Mouse (Mus musculus) effector memory CD4-positive, alpha-beta T cell, adult 5 months (primary cell): ENCODE measurements around the gene Slc33a1. TPM values are rescaled to one million over a fixed set of nuclear protein-coding genes. Genes with fewer than 3 reads are reported as not detected.

Experiments
- polyA plus RNA-seq: library from polyadenylated mRNA; unstranded; fragments of 100-300 nt; shearing (Covaris generic); gene quantifications from one replicate; pipeline ENCODE4 v1.2.1, GENCODE M21; 2017

Slc33a1 gene
- polyA plus RNA-seq: 8.2 TPM

DNA sequence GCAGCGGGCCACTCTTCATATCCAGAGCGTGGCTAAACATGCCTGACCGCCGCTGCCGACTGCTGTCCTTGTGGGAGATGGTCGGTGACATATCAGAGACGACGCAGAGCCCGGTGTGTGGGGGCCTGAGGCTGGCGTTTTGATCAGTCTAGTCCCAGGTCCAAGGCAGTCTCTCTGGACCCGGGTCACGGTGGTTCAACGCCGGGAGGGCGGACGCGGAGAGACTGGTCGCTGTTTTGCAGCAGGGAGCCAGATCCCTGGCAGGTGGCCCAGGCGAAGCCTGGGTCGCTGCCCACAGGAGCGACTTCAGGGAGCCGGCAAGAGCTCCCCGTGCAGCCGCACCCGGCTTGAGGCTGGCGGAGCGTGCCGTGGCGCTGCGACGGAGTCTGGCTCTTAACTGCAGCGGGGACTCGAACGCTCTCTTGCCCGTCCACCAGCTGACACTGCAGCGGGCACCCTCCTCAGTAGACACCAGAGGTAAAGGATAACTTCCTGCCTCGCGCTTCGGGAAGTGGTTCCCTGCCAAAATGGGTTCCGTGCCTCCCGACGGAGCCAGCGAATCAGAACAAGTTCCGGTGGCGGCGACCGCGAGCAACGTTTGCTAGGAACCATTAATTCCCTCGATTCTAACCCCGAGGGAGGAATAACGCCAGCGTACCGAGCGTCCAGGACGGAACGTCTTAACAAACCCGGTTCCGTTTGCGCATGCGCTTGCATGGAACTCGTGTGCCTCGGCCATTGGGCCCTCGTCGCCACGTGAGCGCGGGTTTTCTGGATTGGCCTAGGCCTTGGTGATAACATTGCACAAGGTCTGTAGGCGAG lies at the start of gene Slc33a1:
Slc33a1 (minus strand) TSS at position 669 of the 822 bp plus-strand sequence.

DNA sequence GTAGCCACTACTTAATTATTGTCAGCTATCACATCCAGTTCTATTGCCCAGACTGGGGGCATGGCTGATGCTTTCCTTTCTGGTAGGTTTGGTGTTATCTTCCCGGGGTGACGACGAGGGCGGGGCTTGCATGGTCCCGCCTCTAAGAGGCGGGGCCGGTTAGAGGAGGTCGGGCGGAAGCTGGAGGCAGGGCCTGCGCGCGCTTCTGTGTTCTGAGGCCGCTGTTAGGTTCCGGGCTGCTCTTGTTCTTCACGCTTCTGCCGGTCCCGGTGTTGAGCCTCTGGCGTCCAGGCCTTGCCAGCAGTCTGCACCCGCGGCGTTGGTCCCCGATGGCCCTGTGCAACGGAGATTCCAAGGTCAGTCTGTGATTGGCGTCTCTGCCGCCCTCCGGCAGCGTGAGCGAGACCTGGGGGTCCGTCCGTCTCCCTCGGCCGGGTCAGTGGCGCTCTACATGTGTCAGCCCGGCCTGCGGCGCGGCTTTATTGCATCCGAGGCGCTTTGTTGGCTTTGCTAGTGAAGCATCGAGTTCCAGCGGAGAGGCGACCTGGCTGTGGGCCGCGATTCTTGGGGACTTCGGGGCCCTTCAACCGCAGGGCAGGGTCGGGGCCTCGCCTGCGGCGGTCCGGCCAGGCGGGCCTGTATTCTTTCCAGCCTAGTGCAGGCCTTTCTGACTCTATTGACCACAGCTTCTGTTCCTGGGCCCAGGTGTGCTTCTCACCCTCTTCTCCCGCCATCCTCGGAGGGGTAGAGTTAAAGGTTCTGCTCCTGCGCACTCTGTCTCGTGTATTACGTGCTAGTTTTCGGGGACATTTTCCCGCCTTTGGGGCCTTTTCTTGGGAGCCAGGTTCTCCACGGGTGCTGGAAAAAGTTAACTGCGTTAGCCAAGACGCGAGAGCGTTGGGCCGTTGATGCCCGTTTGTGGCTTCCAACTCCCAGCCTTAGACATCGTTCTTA lies 11.7 kb upstream of the Slc33a1 start, which contains the start of gene Gmps:
Gmps (plus strand) TSS at position 152 of the 954 bp plus-strand sequence.

DNA sequence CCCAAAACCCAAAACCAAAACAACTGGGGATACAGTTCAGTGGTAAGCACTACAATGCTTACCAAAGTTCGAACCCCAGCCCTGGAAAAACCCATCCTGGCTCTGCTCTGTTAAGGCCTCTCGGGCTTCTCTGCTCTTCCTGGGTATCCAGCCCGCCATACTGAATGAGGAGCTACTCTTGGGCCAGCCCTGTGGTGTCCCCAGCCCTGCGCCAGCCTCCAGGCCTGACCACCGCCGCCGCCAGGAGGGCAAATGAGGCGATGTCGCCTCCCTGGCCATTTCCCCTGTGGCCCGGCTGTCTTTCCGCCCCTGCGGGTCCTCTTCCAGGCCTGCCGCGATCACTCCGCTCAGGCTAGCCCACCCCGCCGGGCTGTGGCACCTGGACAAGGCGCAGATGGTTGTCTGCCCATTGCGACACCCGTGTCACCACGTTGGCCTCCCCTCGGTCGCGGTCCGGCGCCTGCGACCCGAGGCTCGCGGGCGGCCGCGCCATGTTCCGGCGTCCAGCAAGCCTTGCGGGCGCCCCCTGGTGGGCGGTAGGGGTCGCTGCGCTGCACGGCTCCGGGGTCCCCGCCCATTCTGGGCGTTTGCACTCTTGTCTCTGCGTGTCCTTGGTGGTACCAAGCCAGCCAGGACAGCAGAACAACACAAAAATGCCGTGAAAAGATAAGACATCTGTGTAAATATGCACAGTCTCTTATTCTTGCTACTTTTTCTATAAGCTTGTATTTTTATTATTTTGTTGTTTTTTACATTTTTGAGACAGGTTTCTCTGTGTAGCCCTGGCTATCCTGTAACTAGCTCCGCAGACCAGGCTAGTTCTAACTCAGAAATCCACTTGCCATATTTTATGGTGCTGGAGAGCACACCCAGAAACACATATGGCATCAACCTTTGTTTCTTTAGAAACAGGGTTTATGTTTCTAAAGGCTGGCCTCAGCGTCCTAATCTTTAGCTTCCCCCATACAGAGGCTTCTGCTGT lies 35.4 kb downstream of the Slc33a1 start, which contains the start of gene E130311K13Rik:
E130311K13Rik (minus strand) TSS at position 595 of the 982 bp plus-strand sequence.

GRCm38 (mm10) chr3:63899309-63899695 lies 65.3 kb downstream of the Slc33a1 start, which contains the start of gene Plch1:
Plch1 (minus strand) TSS chr3:63899472.

Other genes starting within 250 kb of the Slc33a1 start
- not detected for gene Plch1, start 65.3 kb downstream of the Slc33a1 start, polyA plus RNA-seq
- gene E130311K13Rik, start 35.3 kb downstream of the Slc33a1 start, polyA plus RNA-seq: 5.3 TPM
- 20.4 TPM for gene Gmps, start 11.3 kb upstream of the Slc33a1 start, polyA plus RNA-seq
- gene Vmn2r1, start 116.8 kb upstream of the Slc33a1 start, polyA plus RNA-seq: 0.06 TPM
- gene Vmn2r2, start 177.2 kb upstream of the Slc33a1 start, polyA plus RNA-seq: not detected